Mouse (Mus musculus): ENCODE results near the gene Zfp518b.
A peak's percentile ranks its signal among the peaks of the same experiment; 100 is the strongest.

The Zfp518b gene

GRCm38 (mm10) chr5:38684164-38684911 lies at the start of gene Zfp518b:
Gene Zfp518b, minus strand, starts transcription at chr5:38684826.
- DNase-seq (ENCODE audit: extremely low spot score, low spot score) = peak; percentile 87

- DNase-seq (ENCODE audit: extremely low spot score, low spot score) = no peak
These were observed 24.4 kb upstream of the Zfp518b start for GRCm38 (mm10) chr5:38708940-38709581.

- DNase-seq (ENCODE audit: extremely low spot score, low spot score) = no peak
These were observed 22.9 kb upstream of the Zfp518b start for GRCm38 (mm10) chr5:38707364-38708075.

- DNase-seq (ENCODE audit: extremely low spot score, low spot score) = no peak
These were observed 18.3 kb upstream of the Zfp518b start for GRCm38 (mm10) chr5:38702941-38703340.

GRCm38 (mm10) chr5:38702091-38702490 lies 17.5 kb upstream of the Zfp518b start:
- no peak for DNase-seq (ENCODE audit: extremely low spot score, low spot score)

GRCm38 (mm10) chr5:38698466-38698865 lies 13.8 kb upstream of the Zfp518b start:
- DNase-seq (ENCODE audit: extremely low spot score, low spot score) = no peak

- DNase-seq (ENCODE audit: extremely low spot score, low spot score) = no peak
These were observed 13.4 kb upstream of the Zfp518b start for GRCm38 (mm10) chr5:38698046-38698445.

- no peak for DNase-seq (ENCODE audit: extremely low spot score, low spot score)
These were observed 12.2 kb upstream of the Zfp518b start for GRCm38 (mm10) chr5:38696616-38697375.

- no peak for DNase-seq (ENCODE audit: extremely low spot score, low spot score)
These were observed 8.2 kb upstream of the Zfp518b start for GRCm38 (mm10) chr5:38692859-38693258.

- no peak for DNase-seq (ENCODE audit: extremely low spot score, low spot score)
These were observed 4.6 kb upstream of the Zfp518b start for GRCm38 (mm10) chr5:38689186-38689585.

- no peak for DNase-seq (ENCODE audit: extremely low spot score, low spot score)
These were observed 3.1 kb upstream of the Zfp518b start for GRCm38 (mm10) chr5:38687694-38688093.

GRCm38 (mm10) chr5:38658836-38659235 lies 25.8 kb downstream of the Zfp518b start:
- DNase-seq (ENCODE audit: extremely low spot score, low spot score) = no peak

- no peak for DNase-seq (ENCODE audit: extremely low spot score, low spot score)
These were observed 28.4 kb downstream of the Zfp518b start for GRCm38 (mm10) chr5:38656204-38656603.

- no peak for DNase-seq (ENCODE audit: extremely low spot score, low spot score)
These were observed 29.2 kb downstream of the Zfp518b start for GRCm38 (mm10) chr5:38655421-38655928.

GRCm38 (mm10) chr5:38654571-38654970 lies 30.1 kb downstream of the Zfp518b start:
- no peak for DNase-seq (ENCODE audit: extremely low spot score, low spot score)

GRCm38 (mm10) chr5:38653101-38653500 lies 31.5 kb downstream of the Zfp518b start:
- no peak for DNase-seq (ENCODE audit: extremely low spot score, low spot score)

- DNase-seq (ENCODE audit: extremely low spot score, low spot score) = no peak
These were observed 33.2 kb downstream of the Zfp518b start for GRCm38 (mm10) chr5:38651455-38651854.

- no peak for DNase-seq (ENCODE audit: extremely low spot score, low spot score)
These were observed 43.1 kb downstream of the Zfp518b start for GRCm38 (mm10) chr5:38641526-38641925.

GRCm38 (mm10) chr5:38636301-38636749 lies 48.3 kb downstream of the Zfp518b start:
- DNase-seq (ENCODE audit: extremely low spot score, low spot score) = no peak

GRCm38 (mm10) chr5:38635696-38636095 lies 48.9 kb downstream of the Zfp518b start:
- no peak for DNase-seq (ENCODE audit: extremely low spot score, low spot score)

Data from neural tube, embryonic 10.5 days (tissue).